ENCODE assay signal across 9 mouse cellular contexts in the genomic region with DNA sequence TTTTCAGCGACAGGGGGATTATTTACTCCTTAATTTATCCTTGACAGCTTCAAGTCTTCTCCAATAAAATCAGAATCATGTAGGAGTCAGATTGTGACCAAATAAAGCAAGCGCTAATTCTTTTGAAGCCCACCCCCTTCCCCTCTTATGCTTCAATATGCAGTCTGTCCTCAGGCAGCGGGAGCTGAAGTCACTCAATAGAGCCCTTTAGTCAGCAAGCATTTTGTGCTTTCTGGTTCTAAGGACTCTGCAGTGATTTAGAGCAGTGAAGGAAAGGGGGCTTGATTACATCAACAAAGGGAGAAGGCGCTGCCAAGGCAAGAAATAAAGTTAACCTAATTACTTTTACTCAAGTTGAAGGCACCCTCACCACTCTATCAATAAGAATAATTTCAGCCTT.
DNase-seq lines count a peak whose midpoint lies in the region; ATAC-seq and TF ChIP-seq lines count a peak whose summit lies in the region.
"Had no signal": no experiment of that assay in that cellular context is flagged by ENCODE, and none has a peak within 500 bp of the region (broad histone marks: within the 10 kb centered on the region; RNA-seq: fewer than 3 reads in every experiment).

No protein-coding gene starts in this region.

- no peak for DNase-seq in limb, embryonic 10.5 days (ENCODE audit: low spot score)
- DNase-seq in left cerebral cortex, adult 8-10 months (ENCODE audit: low spot score in 2 of 2) = no peak
- DNase-seq in adrenal gland, adult 18-20 months (ENCODE audit: low spot score in 2 of 2) = no peak
- no peak for DNase-seq in kidney, postnatal 4 days
- DNase-seq: adrenal gland, postnatal 25 days had no signal

- H3K9me3 ChIP-seq in limb, embryonic 12.5 days = no peaks in the 10 kb centered on the region
- H3K9me3 ChIP-seq in limb, embryonic 10.5 days (replicated peaks) = no peaks in the 10 kb centered on the region
- no peaks in the 10 kb centered on the region for H3K9me3 ChIP-seq in forebrain, embryonic 13.5 days (replicated peaks)
- no peaks in the 10 kb centered on the region for H3K9me3 ChIP-seq in intestine, postnatal 0 days (ENCODE audit: control insufficient read depth)
- no peaks in the 10 kb centered on the region for H3K9me3 ChIP-seq in neural tube, embryonic 15.5 days (replicated peaks)

- no peak for ATAC-seq in limb, embryonic 12.5 days (ENCODE audit: insufficient number of reproducible peaks, insufficient read depth, low FRiP score, low TSS enrichment, low read depth)
- ATAC-seq in forebrain, embryonic 13.5 days = peak; percentile 59
- ATAC-seq in intestine, postnatal 0 days = no peak
- peak; percentile 85; the same call in 1 of the 2 replicates for ATAC-seq in neural tube, embryonic 15.5 days (ENCODE audit: low FRiP score)

- H3K4me1 ChIP-seq in limb, embryonic 12.5 days (replicated peaks) = no peaks in the 10 kb centered on the region; the same call in 1 of the 2 replicates
- peaks cover 13% of the 10 kb centered on the region for H3K4me1 ChIP-seq in limb, embryonic 10.5 days
- H3K4me1 ChIP-seq in forebrain, embryonic 13.5 days = peaks cover 20% of the 10 kb centered on the region
- H3K4me1 ChIP-seq in intestine, postnatal 0 days (replicated peaks; ENCODE audit: control insufficient read depth, insufficient read depth, low read length) = no peaks in the 10 kb centered on the region
- H3K4me1 ChIP-seq in neural tube, embryonic 15.5 days = peaks cover 10% of the 10 kb centered on the region

- H3K27me3 ChIP-seq in limb, embryonic 12.5 days = no peaks in the 10 kb centered on the region; the same call in 1 of the 2 replicates
- H3K27me3 ChIP-seq in limb, embryonic 10.5 days (ENCODE audit: low read depth, poor library complexity, severe bottlenecking) = 0 out of 2 replicates have a peak, but pooled peaks cover 5% of the 10 kb centered on the region
- H3K27me3 ChIP-seq in forebrain, embryonic 13.5 days = 0 out of 2 replicates have a peak, but pooled peaks cover 3% of the 10 kb centered on the region
- 0 out of 2 replicates have a peak, but pooled peaks cover 4% of the 10 kb centered on the region for H3K27me3 ChIP-seq in intestine, postnatal 0 days (replicated peaks; ENCODE audit: control insufficient read depth, insufficient read depth, low read length)
- 0 out of 2 replicates have a peak, but pooled peaks cover 6% of the 10 kb centered on the region for H3K27me3 ChIP-seq in neural tube, embryonic 15.5 days (replicated peaks)

- peak overlapping the region; percentile 57 for H3K4me2 ChIP-seq in limb, embryonic 12.5 days
- peak overlapping the region; percentile 59 for H3K4me2 ChIP-seq in forebrain, embryonic 13.5 days
- H3K4me2 ChIP-seq in intestine, postnatal 0 days (replicated peaks; ENCODE audit: low read depth) = peak overlapping the region; percentile 58
- peak overlapping the region; percentile 72 for H3K4me2 ChIP-seq in neural tube, embryonic 15.5 days

- H3K9ac ChIP-seq in limb, embryonic 12.5 days (replicated peaks) = no peak overlapping the region
- peak overlapping the region; percentile 56 for H3K9ac ChIP-seq in forebrain, embryonic 13.5 days
- H3K9ac ChIP-seq in intestine, postnatal 0 days (ENCODE audit: low read depth, low read length) = no peak overlapping the region
- H3K9ac ChIP-seq in neural tube, embryonic 15.5 days (replicated peaks) = peak overlapping the region; percentile 32; the same call in 1 of the 2 replicates

- H3K36me3 ChIP-seq in limb, embryonic 12.5 days = no peaks in the 10 kb centered on the region
- H3K36me3 ChIP-seq in limb, embryonic 10.5 days = no peaks in the 10 kb centered on the region
- no peaks in the 10 kb centered on the region for H3K36me3 ChIP-seq in forebrain, embryonic 13.5 days (ENCODE audit: poor library complexity, severe bottlenecking)
- H3K36me3 ChIP-seq in intestine, postnatal 0 days (ENCODE audit: control insufficient read depth, insufficient read depth) = no peaks in the 10 kb centered on the region
- no peaks in the 10 kb centered on the region for H3K36me3 ChIP-seq in neural tube, embryonic 15.5 days

- H3K27ac ChIP-seq in limb, embryonic 12.5 days = no peak overlapping the region
- no peak overlapping the region for H3K27ac ChIP-seq in limb, embryonic 10.5 days
- H3K27ac ChIP-seq in forebrain, embryonic 13.5 days = no peak overlapping the region
- no peak overlapping the region for H3K27ac ChIP-seq in intestine, postnatal 0 days (ENCODE audit: low read depth, low read length)
- H3K27ac ChIP-seq in neural tube, embryonic 15.5 days (replicated peaks) = no peak overlapping the region

- no peak for TF ChIP-seq CTCF in intestine, postnatal 0 days (IDR thresholded peaks at IDR 0.05; ENCODE audit: low read depth)

- H3K4me3 ChIP-seq in limb, embryonic 12.5 days (replicated peaks) = 0 out of 2 replicates have a peak overlapping the region, but pooled peaks have one; percentile 29
- no peak overlapping the region for H3K4me3 ChIP-seq in limb, embryonic 10.5 days
- H3K4me3 ChIP-seq in forebrain, embryonic 13.5 days = peak overlapping the region; percentile 36
- no peak overlapping the region; the same call in 1 of the 2 replicates for H3K4me3 ChIP-seq in intestine, postnatal 0 days (ENCODE audit: low read depth, low read length)
- peak overlapping the region; percentile 40 for H3K4me3 ChIP-seq in neural tube, embryonic 15.5 days (replicated peaks)

- 43% methylated on average over 4 of the region's 4 CpGs for WGBS in limb, embryonic 12.5 days
- 52% methylated on average over 4 of the region's 4 CpGs for WGBS in limb, embryonic 10.5 days
- WGBS in forebrain, embryonic 13.5 days = 4% methylated on average over 4 of the region's 4 CpGs
- 47% methylated on average over 4 of the region's 4 CpGs for WGBS in intestine, postnatal 0 days
- 8% methylated on average over 4 of the region's 4 CpGs for WGBS in neural tube, embryonic 15.5 days

Comparison
In these comparisons a context has a peak if more than half of its experiments do, and no peak if none do; other contexts are left out.
1. H3K4me3 ChIP-seq: peak in limb, embryonic 12.5 days (single experiment), forebrain, embryonic 13.5 days (single experiment) and neural tube, embryonic 15.5 days (single experiment); none in limb, embryonic 10.5 days (single experiment) and intestine, postnatal 0 days (single experiment).
2. ATAC-seq: peak in forebrain, embryonic 13.5 days (single experiment) and neural tube, embryonic 15.5 days (single experiment); none in limb, embryonic 12.5 days (single experiment) and intestine, postnatal 0 days (single experiment).
3. H3K9ac ChIP-seq: peak in forebrain, embryonic 13.5 days (single experiment) and neural tube, embryonic 15.5 days (single experiment); none in limb, embryonic 12.5 days (single experiment) and intestine, postnatal 0 days (single experiment).
4. Peak in every context shown above with its lines, with median percentiles within 50 percentile points of each other: H3K4me2 ChIP-seq.